Mouse (Mus musculus): ENCODE data around the gene Mapk8. TPM values are rescaled to one million over a fixed set of nuclear protein-coding genes. Genes with fewer than 3 reads are reported as not detected.

The Mapk8 gene
- polyA plus RNA-seq, 1 experiment from 2014 or later = 35.8 TPM

GRCm38 (mm10) chr14:33358891-33359290 lies 88.1 kb downstream of the Mapk8 start:
- no peak for ATAC-seq
- WGBS = 88% methylated on average over 8 of the region's 8 CpGs
- no peak overlapping the region for H3K9ac ChIP-seq
- H3K36me3 ChIP-seq (ENCODE audit: poor library complexity, severe bottlenecking) = no peaks in the 10 kb centered on the region
- no peaks in the 10 kb centered on the region for H3K9me3 ChIP-seq (replicated peaks)
- peaks cover 14% of the 10 kb centered on the region for H3K4me1 ChIP-seq
- no peak overlapping the region for H3K27ac ChIP-seq
- no peaks in the 10 kb centered on the region for H3K27me3 ChIP-seq
- H3K4me2 ChIP-seq = no peak overlapping the region
- no peak overlapping the region for H3K4me3 ChIP-seq

GRCm38 (mm10) chr14:33357600-33358368 lies 89.2 kb downstream of the Mapk8 start:
- Histone ChIP-seq H3K27me3 (peaks cover 4% of the 10 kb centered on the region), H3K9ac (no peak overlapping the region), H3K4me2 (no peak overlapping the region), H3K4me1 (peaks cover 12% of the 10 kb centered on the region), H3K36me3 (ENCODE audit: poor library complexity, severe bottlenecking) (no peaks in the 10 kb centered on the region), H3K27ac (no peak overlapping the region), H3K4me3 (no peak overlapping the region), H3K9me3 (replicated peaks) (no peaks in the 10 kb centered on the region)
- ATAC-seq = 0 out of 2 replicates have a peak, but pooled peaks have one; percentile 33
- WGBS = 53% methylated on average over 12 of the region's 12 CpGs

DNA sequence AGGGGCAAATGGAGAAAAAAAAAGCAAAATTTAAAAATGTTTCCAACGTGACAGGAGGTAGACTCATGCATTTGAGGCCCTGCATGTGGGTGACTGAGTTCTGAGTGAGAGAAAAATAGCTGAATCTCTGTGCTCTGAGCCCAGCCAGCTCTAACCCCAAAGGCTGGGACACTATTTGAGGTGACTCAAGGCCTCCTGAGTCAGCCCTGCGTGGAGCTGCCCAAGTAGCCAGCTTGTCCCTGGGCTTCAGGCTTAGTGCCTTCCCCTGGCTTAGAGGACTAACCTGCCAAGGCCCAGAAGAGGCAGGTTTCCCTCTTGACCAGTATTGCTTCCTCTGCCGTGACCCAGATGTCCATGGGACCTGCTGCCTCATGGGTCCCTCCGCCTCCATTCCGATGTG lies 91.7 kb downstream of the Mapk8 start:
- Histone ChIP-seq H3K9ac (no peak overlapping the region), H3K36me3 (ENCODE audit: poor library complexity, severe bottlenecking) (no peaks in the 10 kb centered on the region), H3K9me3 (replicated peaks) (no peaks in the 10 kb centered on the region), H3K4me2 (no peak overlapping the region), H3K27ac (no peak overlapping the region), H3K4me3 (no peak overlapping the region), H3K4me1 (peaks cover 14% of the 10 kb centered on the region), H3K27me3 (peaks cover 29% of the 10 kb centered on the region)
- ATAC-seq = no peak
- 82% methylated on average over 5 of the region's 5 CpGs for WGBS

DNA sequence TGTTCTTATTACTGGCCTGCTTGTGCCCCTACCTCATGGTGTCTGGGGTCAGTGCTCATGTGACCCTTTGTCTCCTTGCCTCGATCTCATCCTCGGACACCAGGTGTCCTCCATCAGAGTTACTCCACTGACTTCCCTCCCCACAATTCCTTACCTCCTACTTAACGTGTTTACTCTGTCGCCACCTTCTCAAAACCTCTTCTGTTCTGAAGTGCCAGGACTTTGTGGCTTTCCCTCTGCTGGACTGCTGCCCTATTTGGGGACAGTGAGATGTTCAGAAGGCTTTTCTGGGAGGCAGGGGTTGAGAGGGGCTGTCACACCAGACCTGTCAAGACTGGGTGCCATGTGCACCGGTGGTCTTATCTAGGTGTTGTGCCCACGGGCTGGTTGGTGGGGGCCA lies 94.1 kb downstream of the Mapk8 start:
- Histone ChIP-seq H3K27ac (no peak overlapping the region), H3K9ac (no peak overlapping the region), H3K4me1 (peaks cover 12% of the 10 kb centered on the region), H3K27me3 (peaks cover 47% of the 10 kb centered on the region), H3K4me2 (no peak overlapping the region), H3K9me3 (replicated peaks) (no peaks in the 10 kb centered on the region), H3K36me3 (ENCODE audit: poor library complexity, severe bottlenecking) (no peaks in the 10 kb centered on the region), H3K4me3 (no peak overlapping the region)
- no peak for ATAC-seq
- WGBS = 86% methylated on average over 6 of the region's 6 CpGs

DNA sequence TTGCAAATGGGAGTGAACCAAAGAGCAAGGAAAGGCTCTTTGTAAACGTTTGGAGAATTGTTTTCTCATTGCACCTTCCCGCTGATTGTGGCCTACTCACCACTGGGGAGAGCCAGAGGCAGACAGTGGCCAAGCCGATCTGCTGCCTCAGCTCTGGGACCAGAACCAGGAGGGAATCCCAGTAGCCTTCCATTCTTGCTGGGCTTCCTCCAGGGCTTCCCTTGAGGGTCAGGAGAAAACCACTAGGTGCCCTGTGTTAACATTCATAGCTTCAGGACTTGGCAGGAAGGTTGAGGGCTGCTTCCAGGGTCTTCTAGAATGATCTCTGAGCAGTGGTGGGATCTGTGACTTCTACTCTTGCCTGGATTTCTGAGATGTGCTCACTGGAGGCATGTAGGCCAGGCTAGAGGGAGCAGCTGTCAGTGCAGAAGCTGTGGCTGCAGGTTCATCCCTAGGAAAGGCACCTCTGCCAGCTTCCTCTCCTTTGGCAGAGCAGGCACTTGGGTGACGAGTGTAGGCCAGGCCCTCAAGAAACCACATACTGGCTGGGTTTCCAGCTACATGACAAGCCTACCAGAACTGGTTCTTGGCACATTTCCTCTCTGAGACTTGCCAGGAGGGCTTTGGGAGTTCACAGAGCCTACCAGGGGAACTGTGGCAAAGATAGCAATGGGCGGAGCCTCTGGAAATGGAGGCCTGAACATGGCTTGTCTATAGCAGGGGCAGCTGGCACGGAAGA lies 94.8 kb downstream of the Mapk8 start:
- H3K27me3 ChIP-seq = peaks cover 47% of the 10 kb centered on the region
- no peak overlapping the region for H3K4me3 ChIP-seq
- no peak for ATAC-seq
- whole genome bisulfite sequencing = 76% methylated on average over 6 of the region's 6 CpGs
- no peaks in the 10 kb centered on the region for H3K36me3 ChIP-seq (ENCODE audit: poor library complexity, severe bottlenecking)
- no peak overlapping the region for H3K4me2 ChIP-seq
- no peak overlapping the region for H3K27ac ChIP-seq
- peaks cover 6% of the 10 kb centered on the region for H3K4me1 ChIP-seq
- no peak overlapping the region for H3K9ac ChIP-seq
- no peaks in the 10 kb centered on the region for H3K9me3 ChIP-seq (replicated peaks)

- Histone ChIP-seq H3K4me2 (peak overlapping the region; percentile 81), H3K9me3 (replicated peaks) (no peaks in the 10 kb centered on the region), H3K27ac (no peak overlapping the region), H3K9ac (peak overlapping the region; percentile 62), H3K27me3 (peaks cover 47% of the 10 kb centered on the region), H3K36me3 (ENCODE audit: poor library complexity, severe bottlenecking) (no peaks in the 10 kb centered on the region), H3K4me3 (peak overlapping the region; percentile 47), H3K4me1 (peaks cover 6% of the 10 kb centered on the region)
- 0% methylated on average over 39 of the region's 42 CpGs for WGBS
- ATAC-seq = peak; percentile 55; the same call in 1 of the 2 replicates
These were observed 95.9 kb downstream of the Mapk8 start for GRCm38 (mm10) chr14:33351019-33351418.

DNA sequence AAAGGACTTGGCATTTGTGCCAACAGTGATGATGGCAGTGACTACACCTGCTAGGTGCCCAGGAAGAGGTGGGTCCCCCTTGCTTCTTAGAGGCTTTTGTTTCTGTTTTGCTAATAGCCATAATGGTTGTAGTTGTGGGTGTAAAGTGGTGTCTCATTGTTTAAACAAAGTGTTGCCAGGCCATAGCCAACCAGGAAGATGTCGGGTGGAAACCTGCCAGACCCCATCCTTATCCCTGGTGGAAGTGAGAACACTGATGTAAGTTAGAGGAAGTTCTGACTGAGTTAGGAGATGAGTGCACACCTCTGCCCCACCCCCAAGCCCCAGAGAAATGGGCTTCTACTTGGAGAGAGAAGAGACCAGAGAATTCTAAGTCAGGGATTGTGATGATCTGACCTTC lies 98.8 kb downstream of the Mapk8 start:
- ATAC-seq = no peak
- WGBS = 80% methylated on average over 1 of the region's 1 CpGs
- no peak overlapping the region for H3K4me3 ChIP-seq
- no peak overlapping the region for H3K4me2 ChIP-seq
- no peaks in the 10 kb centered on the region for H3K9me3 ChIP-seq (replicated peaks)
- peaks cover 6% of the 10 kb centered on the region for H3K4me1 ChIP-seq
- no peak overlapping the region for H3K9ac ChIP-seq
- H3K36me3 ChIP-seq (ENCODE audit: poor library complexity, severe bottlenecking) = no peaks in the 10 kb centered on the region
- H3K27me3 ChIP-seq = peaks cover 46% of the 10 kb centered on the region
- no peak overlapping the region for H3K27ac ChIP-seq

GRCm38 (mm10) chr14:33347738-33348137 lies 99.2 kb downstream of the Mapk8 start:
- 68% methylated on average over 4 of the region's 4 CpGs for WGBS
- peaks cover 6% of the 10 kb centered on the region for H3K4me1 ChIP-seq
- peaks cover 42% of the 10 kb centered on the region for H3K27me3 ChIP-seq
- no peak overlapping the region for H3K4me3 ChIP-seq
- no peak overlapping the region for H3K9ac ChIP-seq
- no peak overlapping the region for H3K27ac ChIP-seq
- ATAC-seq = no peak
- no peak overlapping the region for H3K4me2 ChIP-seq
- H3K9me3 ChIP-seq (replicated peaks) = no peaks in the 10 kb centered on the region
- no peaks in the 10 kb centered on the region for H3K36me3 ChIP-seq (ENCODE audit: poor library complexity, severe bottlenecking)

GRCm38 (mm10) chr14:33346546-33346945 lies 100.4 kb downstream of the Mapk8 start:
- no peak for ATAC-seq
- Histone ChIP-seq H3K4me3 (no peak overlapping the region), H3K9ac (no peak overlapping the region), H3K9me3 (replicated peaks) (no peaks in the 10 kb centered on the region), H3K27ac (no peak overlapping the region), H3K36me3 (ENCODE audit: poor library complexity, severe bottlenecking) (no peaks in the 10 kb centered on the region), H3K4me1 (peaks cover 6% of the 10 kb centered on the region), H3K27me3 (peaks cover 30% of the 10 kb centered on the region), H3K4me2 (no peak overlapping the region)
- WGBS = 68% methylated on average over 6 of the region's 6 CpGs

- Histone ChIP-seq H3K4me3 (no peak overlapping the region), H3K4me2 (no peak overlapping the region), H3K9ac (no peak overlapping the region), H3K4me1 (no peaks in the 10 kb centered on the region), H3K27ac (no peak overlapping the region), H3K36me3 (ENCODE audit: poor library complexity, severe bottlenecking) (no peaks in the 10 kb centered on the region), H3K9me3 (replicated peaks) (no peaks in the 10 kb centered on the region), H3K27me3 (no peaks in the 10 kb centered on the region)
- WGBS = 92% methylated on average over 14 of the region's 14 CpGs
- no peak for ATAC-seq
These were observed 103.7 kb downstream of the Mapk8 start for GRCm38 (mm10) chr14:33343131-33343725.

DNA sequence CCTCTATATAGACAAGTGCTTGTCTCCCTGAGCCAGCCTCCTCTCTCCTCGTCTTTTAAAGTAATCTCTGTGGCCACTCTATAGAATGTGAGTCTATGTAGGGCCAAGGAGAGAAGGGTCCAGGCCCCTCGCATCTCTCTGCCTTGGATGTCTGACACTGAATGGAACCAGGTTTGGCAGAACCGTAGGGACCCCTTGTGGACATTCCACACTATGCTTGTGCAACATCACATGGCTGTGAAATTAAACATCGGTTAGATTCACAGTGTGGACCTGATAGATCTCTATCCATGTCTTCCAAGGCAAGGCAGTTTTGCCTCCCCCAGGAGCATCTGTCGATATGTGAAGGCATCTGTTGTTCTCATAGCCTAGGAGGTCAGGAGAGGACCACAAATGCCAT lies 108.3 kb downstream of the Mapk8 start:
- Histone ChIP-seq H3K27me3 (no peaks in the 10 kb centered on the region), H3K4me3 (no peak overlapping the region), H3K27ac (no peak overlapping the region), H3K9me3 (replicated peaks) (no peaks in the 10 kb centered on the region), H3K36me3 (ENCODE audit: poor library complexity, severe bottlenecking) (no peaks in the 10 kb centered on the region), H3K4me1 (no peaks in the 10 kb centered on the region), H3K4me2 (no peak overlapping the region), H3K9ac (no peak overlapping the region)
- WGBS = 76% methylated on average over 5 of the region's 5 CpGs
- ATAC-seq = no peak

DNA sequence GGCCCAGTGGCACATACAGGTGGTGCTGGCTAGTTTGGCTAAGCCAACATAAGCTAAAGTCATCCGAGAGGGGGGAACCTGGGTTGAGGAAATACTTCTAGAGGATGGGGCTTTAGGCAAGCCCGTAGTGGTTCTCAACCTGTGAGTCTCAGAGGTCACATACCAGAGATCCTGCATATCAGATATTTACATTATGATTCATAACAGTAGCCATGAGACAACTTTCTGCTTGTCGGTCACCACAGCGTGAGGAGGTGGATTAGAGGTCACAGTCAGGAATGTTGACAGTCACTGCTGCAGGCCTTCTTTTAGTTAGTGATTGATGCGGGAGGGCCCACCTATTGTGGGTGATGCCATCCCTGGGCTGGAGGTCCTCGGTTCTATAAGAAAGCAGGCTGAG lies 111.2 kb downstream of the Mapk8 start:
- no peaks in the 10 kb centered on the region for H3K27me3 ChIP-seq
- WGBS = 73% methylated on average over 6 of the region's 6 CpGs
- H3K9me3 ChIP-seq (replicated peaks) = no peaks in the 10 kb centered on the region
- no peaks in the 10 kb centered on the region for H3K4me1 ChIP-seq
- H3K36me3 ChIP-seq (ENCODE audit: poor library complexity, severe bottlenecking) = no peaks in the 10 kb centered on the region
- H3K27ac ChIP-seq = no peak overlapping the region
- H3K4me3 ChIP-seq = no peak overlapping the region
- H3K9ac ChIP-seq = no peak overlapping the region
- no peak overlapping the region for H3K4me2 ChIP-seq
- ATAC-seq = no peak
